Mouse (Mus musculus) thymus, postnatal 10 days (tissue): ENCODE measurements at regions not wholly inside any gene's neighbourhood (a gene's known extent, or its start where the extent isn't known, plus 50 kb on each side); places are given as distances from the start of the nearest gene placed in this dataset.

Source experiments
- DNase-seq, 2 experiments: peaks; one replicate each; pipeline ENCODE4 v3.0.0; 2021; ENCODE audit warnings: low spot score in 2 of 2

GRCm38 (mm10) chr9:41593998-41594397 is 432.5 kb upstream of the Ubash3b start:
- no peak for DNase-seq

- DNase-seq, result no peak
Measured at GRCm38 (mm10) chr9:41592900-41593690, 431.6 kb upstream of the Ubash3b start.

GRCm38 (mm10) chr9:41592101-41592500 is 430.6 kb upstream of the Ubash3b start:
- DNase-seq, result no peak

- no peak for DNase-seq
Measured at GRCm38 (mm10) chr9:41590164-41590563, 428.7 kb upstream of the Ubash3b start.

- no peak for DNase-seq
Measured at GRCm38 (mm10) chr9:41588466-41589425, 427.2 kb upstream of the Ubash3b start.

- DNase-seq, result no peak
Measured at GRCm38 (mm10) chr9:41587762-41588161, 426.3 kb upstream of the Ubash3b start.

GRCm38 (mm10) chr9:41586966-41587570 is 425.6 kb upstream of the Ubash3b start:
- DNase-seq, result no peak

- DNase-seq, result no peak
Measured at GRCm38 (mm10) chr9:41586291-41586690, 424.8 kb upstream of the Ubash3b start.

GRCm38 (mm10) chr9:41585771-41586170 is 424.3 kb upstream of the Ubash3b start:
- DNase-seq, result no peak

GRCm38 (mm10) chr9:41585012-41585411 is 423.5 kb upstream of the Ubash3b start:
- no peak for DNase-seq

GRCm38 (mm10) chr9:41583711-41584329 is 422.3 kb upstream of the Ubash3b start:
- no peak for DNase-seq

GRCm38 (mm10) chr9:41583276-41583675 is 421.8 kb upstream of the Ubash3b start:
- no peak for DNase-seq

- DNase-seq, result no peak
Measured at GRCm38 (mm10) chr9:41582711-41583236, 421.3 kb upstream of the Ubash3b start.

- no peak for DNase-seq
Measured at GRCm38 (mm10) chr9:41582171-41582570, 420.7 kb upstream of the Ubash3b start.

- no peak for DNase-seq
Measured at GRCm38 (mm10) chr9:41581741-41582140, 420.2 kb upstream of the Ubash3b start.

- DNase-seq, result no peak
Measured at GRCm38 (mm10) chr9:41581152-41581551, 419.7 kb upstream of the Ubash3b start.

- DNase-seq, result no peak
Measured at GRCm38 (mm10) chr9:41580611-41581041, 419.1 kb upstream of the Ubash3b start.

- DNase-seq, result no peak
Measured at GRCm38 (mm10) chr9:41580067-41580466, 418.6 kb upstream of the Ubash3b start.

GRCm38 (mm10) chr9:41579107-41580014 is 417.9 kb upstream of the Ubash3b start:
- DNase-seq, result no peak
